Mouse (Mus musculus) bone marrow macrophage, adult 2 months (primary cell): ENCODE measurements around the gene Smarcc2. TPM values are rescaled to one million over a fixed set of nuclear protein-coding genes. Genes with fewer than 3 reads are reported as not detected.

Experiments
- H3K27ac ChIP-seq: 2 replicates; pipeline ENCODE4 v1.5.1; 2012; ENCODE audit warnings: low read depth, low read length; ENCODE audit not compliant: insufficient read depth
- H3K4me1 ChIP-seq: 2 replicates; pipeline ENCODE4 v1.6.1; 2012; ENCODE audit warnings: low read length; ENCODE audit not compliant: control insufficient read depth, insufficient read depth
- H3K4me3 ChIP-seq: 2 replicates; pipeline ENCODE4 v1.5.1; 2012; ENCODE audit warnings: mild to moderate bottlenecking, low read length, moderate library complexity; ENCODE audit not compliant: insufficient read depth
- CTCF ChIP-seq: IDR thresholded peaks from 2 replicates; pipeline ENCODE4 v1.5.1; 2012; ENCODE audit warnings: low read depth, mild to moderate bottlenecking, low read length, moderate library complexity
- POLR2A ChIP-seq: IDR thresholded peaks from 2 replicates; pipeline ENCODE4 v1.6.1; 2012; ENCODE audit warnings: mild to moderate bottlenecking, low read depth, low read length, borderline replicate concordance
- polyA plus RNA-seq: library from polyadenylated mRNA; stranded (reverse); fragments of >200 nt; gene quantifications from 2 replicates; pipeline ENCODE4 v1.2.4, GENCODE M21; 2012; ENCODE audit not compliant: missing spikeins, insufficient read depth, insufficient read length

Smarcc2 gene
- polyA plus RNA-seq, 1 experiment, result 105 TPM

- Histone ChIP-seq H3K4me3 (no peak overlapping the region), H3K27ac (no peak overlapping the region), H3K4me1 (peaks cover under 1% of the 10 kb centered on the region; the same call in 1 of the 2 replicates)
- TF ChIP-seq POLR2A (no peak), CTCF (no peak)
Measured at GRCm38 (mm10) chr10:128510301-128510700, 51.3 kb downstream of the Smarcc2 start.

DNA sequence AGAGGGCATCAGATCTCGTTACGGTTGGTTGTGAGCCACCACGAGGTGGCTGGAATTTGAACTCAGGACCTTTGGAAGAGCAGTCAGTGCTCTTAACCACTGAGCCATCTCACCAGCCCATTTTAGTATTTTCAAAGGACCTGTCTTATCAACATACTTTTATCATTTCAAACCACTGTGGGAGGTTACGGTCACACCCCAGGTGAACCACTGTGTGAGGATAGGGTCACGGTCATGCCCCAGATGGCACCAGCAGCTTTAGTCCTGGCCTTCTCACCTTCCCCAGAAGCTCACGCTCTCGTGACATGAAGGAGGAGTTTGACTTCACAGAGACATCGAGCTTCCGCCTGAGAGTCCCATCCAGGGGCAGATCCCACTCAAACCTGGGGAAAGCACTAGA is 52.1 kb downstream of the Smarcc2 start:
- TF ChIP-seq CTCF (no peak), POLR2A (no peak)

DNA sequence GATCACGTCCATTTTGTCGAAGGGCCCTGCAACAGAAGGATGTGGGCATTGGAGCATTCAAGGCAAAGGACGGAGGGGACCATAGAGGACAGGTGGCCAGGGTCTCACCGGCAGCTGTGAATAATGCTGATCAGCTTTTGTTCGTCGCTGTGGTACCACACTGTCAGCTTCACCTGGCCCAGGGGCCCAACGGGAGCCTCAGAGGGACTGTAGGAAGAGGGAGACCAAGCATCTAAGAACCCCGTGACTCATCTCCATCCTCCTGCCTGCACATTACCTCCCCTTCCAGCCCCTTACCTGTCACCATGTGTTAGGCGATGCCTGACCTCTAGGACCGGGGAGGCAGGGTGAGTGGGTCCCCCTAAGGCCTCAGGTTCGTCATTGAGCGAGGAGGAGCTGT is 52.7 kb downstream of the Smarcc2 start:
- no peak for TF ChIP-seq CTCF
- TF ChIP-seq POLR2A, result no peak
- Histone ChIP-seq H3K27ac (no peak overlapping the region), H3K4me1 (no peaks in the 10 kb centered on the region), H3K4me3 (no peak overlapping the region)

More for the DNA sequence above, 52.1 kb downstream of the Smarcc2 start:
- H3K27ac ChIP-seq, result no peak overlapping the region
- no peak overlapping the region for H3K4me3 ChIP-seq
- no peaks in the 10 kb centered on the region for H3K4me1 ChIP-seq

DNA sequence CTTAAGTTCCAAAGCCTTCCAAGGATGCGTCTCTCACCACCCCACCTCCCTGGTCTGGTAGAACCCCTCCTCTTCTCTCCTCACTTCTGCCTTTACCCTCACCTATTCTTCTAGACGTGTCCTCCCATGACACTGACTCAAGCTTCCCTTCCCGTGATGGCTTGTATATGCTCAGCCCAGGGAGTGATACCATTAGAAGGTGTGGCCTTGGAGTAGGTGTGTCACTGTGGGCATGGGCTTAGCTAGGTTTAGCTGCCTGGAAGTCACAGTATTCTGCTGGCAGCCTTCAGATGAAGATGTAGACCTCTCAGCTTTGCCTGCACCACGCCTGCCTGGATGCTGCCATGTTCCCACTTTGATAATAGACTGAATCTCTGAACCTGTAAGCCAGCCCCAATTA is 56.0 kb downstream of the Smarcc2 start:
- Histone ChIP-seq H3K4me1 (peaks cover 3% of the 10 kb centered on the region; the same call in 1 of the 2 replicates), H3K27ac (no peak overlapping the region), H3K4me3 (no peak overlapping the region)
- TF ChIP-seq CTCF, result no peak
- no peak for TF ChIP-seq POLR2A

DNA sequence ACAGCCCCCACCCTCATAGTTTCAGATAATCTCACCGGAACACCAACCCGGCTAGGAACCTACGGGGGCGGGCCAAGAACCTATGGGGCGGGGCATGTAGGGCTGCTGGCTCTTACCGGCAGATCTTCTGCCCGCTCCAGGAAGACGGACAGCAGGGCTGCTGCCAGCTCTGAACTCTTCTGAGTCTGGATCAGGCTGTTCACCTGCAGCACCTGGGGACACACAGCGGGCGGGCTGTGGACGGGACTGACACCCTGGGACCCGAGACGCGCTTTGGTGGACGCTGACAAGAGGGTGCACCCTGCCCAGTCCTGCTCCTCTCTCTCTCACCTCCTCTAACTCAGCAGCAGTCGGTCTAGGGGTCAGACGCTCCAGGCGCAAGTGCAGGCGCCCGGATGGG is 57.0 kb downstream of the Smarcc2 start:
- Histone ChIP-seq H3K4me3 (no peak overlapping the region), H3K4me1 (peaks cover 3% of the 10 kb centered on the region; the same call in 1 of the 2 replicates), H3K27ac (no peak overlapping the region)
- TF ChIP-seq POLR2A (no peak), CTCF (no peak)

- H3K4me1 ChIP-seq, result peaks cover 3% of the 10 kb centered on the region; the same call in 1 of the 2 replicates
- no peak overlapping the region for H3K4me3 ChIP-seq
- H3K27ac ChIP-seq, result no peak overlapping the region
- TF ChIP-seq POLR2A (no peak), CTCF (no peak)
Measured at GRCm38 (mm10) chr10:128516677-128517076, 57.6 kb downstream of the Smarcc2 start.

- no peak overlapping the region for H3K4me3 ChIP-seq
- peaks cover 3% of the 10 kb centered on the region for H3K4me1 ChIP-seq
- no peak overlapping the region for H3K27ac ChIP-seq
- peak; percentile 63 for TF ChIP-seq CTCF
- no peak for TF ChIP-seq POLR2A
Measured at GRCm38 (mm10) chr10:128518833-128519232, 59.8 kb downstream of the Smarcc2 start.

DNA sequence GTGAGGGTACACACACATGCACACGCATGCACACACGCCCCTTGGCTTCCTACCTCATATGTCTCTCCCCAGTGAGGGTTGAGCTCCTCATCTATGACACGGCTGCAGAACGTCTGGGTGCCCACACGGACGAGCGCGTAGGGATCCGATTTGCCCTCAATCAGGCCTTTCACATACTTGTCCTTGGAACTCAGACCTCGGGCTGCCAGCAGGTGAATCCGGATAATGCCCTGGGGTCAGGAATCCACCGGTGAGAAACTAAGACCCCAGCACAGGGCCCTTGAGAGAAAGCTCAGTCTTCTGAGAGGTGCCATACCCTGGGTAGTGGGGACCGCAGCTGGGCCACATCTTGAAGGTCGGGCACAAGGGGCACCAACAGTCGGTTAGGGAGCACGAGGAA is 61.5 kb downstream of the Smarcc2 start:
- peaks cover 10% of the 10 kb centered on the region for H3K4me1 ChIP-seq
- TF ChIP-seq POLR2A (no peak), CTCF (no peak)
- no peak overlapping the region for H3K4me3 ChIP-seq
- H3K27ac ChIP-seq, result no peak overlapping the region

DNA sequence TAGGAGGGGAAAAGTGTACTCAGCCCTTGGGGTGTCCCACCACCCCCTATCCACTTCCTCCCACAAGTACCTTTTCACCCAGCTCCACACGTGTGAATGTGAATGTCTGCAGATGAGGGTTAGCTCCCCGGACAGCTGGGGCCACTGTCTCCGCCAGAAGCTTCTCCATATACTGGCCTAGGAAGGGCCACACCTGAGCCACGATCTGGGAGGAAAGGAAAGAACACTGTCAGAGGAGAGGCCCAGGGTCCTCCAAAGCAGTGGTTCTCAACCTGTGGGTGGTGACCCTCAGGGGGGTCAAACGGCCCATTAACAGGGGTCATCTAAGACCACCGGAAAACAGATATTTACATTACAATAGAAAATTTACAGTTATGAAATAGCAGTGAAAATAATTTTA is 63.3 kb downstream of the Smarcc2 start:
- Histone ChIP-seq H3K4me1 (peaks cover 11% of the 10 kb centered on the region), H3K27ac (no peak overlapping the region), H3K4me3 (no peak overlapping the region)
- TF ChIP-seq CTCF (no peak), POLR2A (no peak)

DNA sequence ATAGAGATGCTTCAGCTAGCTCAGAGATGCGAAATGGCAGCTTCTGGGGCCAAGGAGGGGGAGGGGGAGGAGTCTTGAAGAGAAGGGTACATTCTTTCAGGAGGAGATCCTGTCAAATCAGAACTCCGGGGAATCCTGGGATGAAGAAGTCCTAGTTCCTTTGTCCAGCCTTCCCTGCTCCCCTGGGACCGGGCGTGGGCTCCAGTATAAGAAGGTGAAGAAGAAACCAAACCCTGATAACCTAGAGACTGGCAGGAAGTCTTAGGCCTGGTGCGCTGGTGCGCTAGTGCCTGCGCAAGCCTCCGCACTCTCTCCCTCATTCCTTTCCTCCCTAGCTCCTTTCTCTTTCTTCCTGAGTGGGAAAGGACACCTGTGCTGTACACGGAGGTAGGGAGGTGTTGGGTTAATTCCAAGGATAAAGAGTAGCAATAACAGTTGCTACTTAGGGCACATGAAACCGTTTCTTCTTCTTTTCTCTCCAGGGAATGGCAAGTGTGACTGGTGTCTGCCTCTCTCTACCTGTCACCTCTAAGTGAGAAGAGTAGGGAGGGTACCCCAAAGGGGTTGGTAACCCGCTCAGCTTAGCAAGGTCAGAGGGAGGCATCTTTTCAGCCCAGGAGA is 65.2 kb downstream of the Smarcc2 start:
- TF ChIP-seq CTCF (no peak), POLR2A (no peak)

More for the DNA sequence above, 65.2 kb downstream of the Smarcc2 start:
- H3K4me1 ChIP-seq, result peaks cover 24% of the 10 kb centered on the region
- peak overlapping the region; percentile 83 for H3K4me3 ChIP-seq
- H3K27ac ChIP-seq, result no peak overlapping the region
